Mouse (Mus musculus) duodenum, adult 2 months (tissue): ENCODE results near the gene Eif5b. TPM values are rescaled to one million over a fixed set of nuclear protein-coding genes. Genes with fewer than 3 reads are reported as not detected.

Experiments used
- polyA plus RNA-seq: library from polyadenylated mRNA; depleted of rRNA; stranded (reverse); fragments of >200 nt; gene quantifications from 2 replicates; pipeline ENCODE4 v1.2.3, GENCODE M21; 2012; ENCODE audit warnings: low replicate concordance; rRNA removed

Eif5b gene
- polyA plus RNA-seq: 0.27 and 0.76 TPM in 2 replicates

GRCm38 (mm10) chr1:37997867-37998266 lies at the start of gene Eif5b, which contains the start of gene Txndc9:
TSS of gene Eif5b (plus strand) at chr1:37998010.
TSS of gene Txndc9 (minus strand) at chr1:37997893.

GRCm38 (mm10) chr1:37957659-37958058 lies 40.2 kb upstream of the Eif5b start, which contains the start of gene Lyg1:
TSS of gene Lyg1 (minus strand) at chr1:37957759.

Other genes with a start within 250 kb of the Eif5b start
- gene Tsga10, start 131.6 kb upstream of the Eif5b start, polyA plus RNA-seq: 0.07 TPM in 1 of 2 replicates, not detected in the other
- gene Lipt1, start 126.3 kb upstream of the Eif5b start, polyA plus RNA-seq: 0.30 and 0.34 TPM in 2 replicates
- 1.1 and 1.8 TPM in 2 replicates for gene Mitd1, start 107.6 kb upstream of the Eif5b start, polyA plus RNA-seq
- 23.9 and 45.6 TPM in 2 replicates for gene Mrpl30, start 107.5 kb upstream of the Eif5b start, polyA plus RNA-seq
- gene Lyg2, start 81.5 kb upstream of the Eif5b start, polyA plus RNA-seq: not detected in 2 replicates
- gene Lyg1, start 40.3 kb upstream of the Eif5b start, polyA plus RNA-seq: not detected in 2 replicates
- gene Txndc9, start 117 bp upstream of the Eif5b start, polyA plus RNA-seq: 1.6 TPM in 2 replicates
- 0.92 and 1.6 TPM in 2 replicates for gene Rev1, start 131.8 kb downstream of the Eif5b start, polyA plus RNA-seq